Mouse (Mus musculus) forelimb bud, embryonic 11.5 days (tissue): Measurements from ENCODE around the gene D5Ertd579e.

Experiments used
- DNase-seq: peaks from one replicate; pipeline ENCODE4 v3.0.0-alpha.2; 2012; ENCODE audit warnings: low read depth, low spot score

D5Ertd579e gene

GRCm38 (mm10) chr5:36570546-36571245 lies 125.1 kb downstream of the D5Ertd579e start:
- no peak for DNase-seq

GRCm38 (mm10) chr5:36570098-36570497 lies 125.7 kb downstream of the D5Ertd579e start:
- no peak for DNase-seq

GRCm38 (mm10) chr5:36568118-36568517 lies 127.7 kb downstream of the D5Ertd579e start:
- DNase-seq: no peak

GRCm38 (mm10) chr5:36567627-36568026 lies 128.2 kb downstream of the D5Ertd579e start:
- DNase-seq: no peak

GRCm38 (mm10) chr5:36564530-36564929 lies 131.3 kb downstream of the D5Ertd579e start:
- DNase-seq: no peak

- DNase-seq: no peak
These were observed 132.1 kb downstream of the D5Ertd579e start for GRCm38 (mm10) chr5:36563741-36564140.

GRCm38 (mm10) chr5:36562791-36563445 lies 132.9 kb downstream of the D5Ertd579e start:
- DNase-seq: no peak

- DNase-seq: no peak
These were observed 134.3 kb downstream of the D5Ertd579e start for GRCm38 (mm10) chr5:36561509-36561908.

- DNase-seq: no peak
These were observed 135.3 kb downstream of the D5Ertd579e start for GRCm38 (mm10) chr5:36560490-36560889.

- no peak for DNase-seq
These were observed 136.2 kb downstream of the D5Ertd579e start for GRCm38 (mm10) chr5:36559510-36560235.

GRCm38 (mm10) chr5:36559106-36559505 lies 136.7 kb downstream of the D5Ertd579e start:
- no peak for DNase-seq

- no peak for DNase-seq
These were observed 137.3 kb downstream of the D5Ertd579e start for GRCm38 (mm10) chr5:36558526-36558925.

- DNase-seq: no peak
These were observed 138.1 kb downstream of the D5Ertd579e start for GRCm38 (mm10) chr5:36557584-36558308.

- no peak for DNase-seq
These were observed 138.9 kb downstream of the D5Ertd579e start for GRCm38 (mm10) chr5:36556906-36557305.

- no peak for DNase-seq
These were observed 139.5 kb downstream of the D5Ertd579e start for GRCm38 (mm10) chr5:36556289-36556688.

- no peak for DNase-seq
These were observed 141.3 kb downstream of the D5Ertd579e start for GRCm38 (mm10) chr5:36554496-36554895.

GRCm38 (mm10) chr5:36553886-36554285 lies 141.9 kb downstream of the D5Ertd579e start:
- no peak for DNase-seq

GRCm38 (mm10) chr5:36553056-36553606 lies 142.7 kb downstream of the D5Ertd579e start:
- DNase-seq: no peak

GRCm38 (mm10) chr5:36552391-36552790 lies 143.4 kb downstream of the D5Ertd579e start:
- DNase-seq: no peak
